Mouse (Mus musculus) hindbrain, postnatal 0 days (tissue): ENCODE results near the gene Krtap1-4. TPM values are rescaled to one million over a fixed set of nuclear protein-coding genes. Genes with fewer than 3 reads are reported as not detected.
"Not testable (repeated sequence)": the region's sequence is repeated elsewhere in the genome, so short reads cannot be mapped to it uniquely, and the experiment has no call there.

Source experiments
- ATAC-seq: fragments of 200-750 bp; cut with Nextera tagmentation; 2 replicates; pipeline ENCODE4 v1.8.0; 2017; ENCODE audit warnings: mild to moderate bottlenecking, moderate TSS enrichment, moderate library complexity
- DNase-seq: peaks from one replicate; pipeline ENCODE4 v3.0.0-alpha.2; 2015; ENCODE audit warnings: low spot score
- H3K27ac ChIP-seq: fragments of 300-500 bp; sonication (generic); 2 replicates; pipeline ENCODE4 v1.5.1; 2014; ENCODE audit warnings: mild to moderate bottlenecking
- H3K27me3 ChIP-seq: fragments of 300-500 bp; sonication (generic); 2 replicates; pipeline ENCODE4 v1.6.1; 2014; ENCODE audit warnings: low read length, mixed read lengths; ENCODE audit not compliant: insufficient read depth
- H3K36me3 ChIP-seq: fragments of 300-500 bp; sonication (generic); 2 replicates; pipeline ENCODE4 v1.6.1; 2014; ENCODE audit warnings: low read length, mixed read lengths; ENCODE audit not compliant: insufficient read depth
- H3K4me1 ChIP-seq: fragments of 300-500 bp; sonication (generic); 2 replicates; pipeline ENCODE4 v1.6.1; 2014; ENCODE audit warnings: antibody characterized with exemption, low read length, mixed read lengths; ENCODE audit not compliant: insufficient read depth
- H3K4me2 ChIP-seq: fragments of 300-500 bp; sonication (generic); 2 replicates; pipeline ENCODE4 v1.6.1; 2014; ENCODE audit warnings: low read depth, mild to moderate bottlenecking, low read length, moderate library complexity, mixed read lengths
- H3K4me3 ChIP-seq: fragments of 300-500 bp; sonication (generic); 2 replicates; pipeline ENCODE4 v1.5.1; 2014; ENCODE audit warnings: low read length
- H3K9ac ChIP-seq: fragments of 300-500 bp; sonication (generic); replicated peaks from 2 replicates; pipeline ENCODE4 v1.6.1; 2014; ENCODE audit warnings: mild to moderate bottlenecking, low read length, moderate library complexity, mixed read lengths
- H3K9me3 ChIP-seq: fragments of 300-500 bp; sonication (generic); 2 replicates; pipeline ENCODE4 v1.6.1; 2016; ENCODE audit warnings: low read length, mixed read lengths
- CTCF ChIP-seq: IDR thresholded peaks from 2 replicates; pipeline ENCODE4 v1.5.1; 2016; ENCODE audit warnings: antibody characterized with exemption, control low read depth, low read depth
- WGBS: fragments of 180-500 bp; shearing (Covaris S2); extraction: QIAGEN DNeasy Blood & Tissue Kit; methylation state at CpG from one replicate; pipeline ENCODE4 v1.1.7; 2014; 5-methylcytosine and 5-hydroxymethylcytosine counted together
- polyA plus RNA-seq: library from polyadenylated mRNA; unstranded; fragments of >200 nt; fragmentation: Nextera tagmentation; extraction: Ambion mirVana; gene quantifications from 2 replicates; pipeline ENCODE4 v1.2.1, GENCODE M21; 2015
- total RNA-seq: library from RNA; depleted of rRNA; stranded (reverse); fragments of >200 nt; gene quantifications from 2 replicates; pipeline ENCODE4 v1.2.3, GENCODE M21; 2014; rRNA removed

The Krtap1-4 gene
- total RNA-seq (not detected in 2 replicates), polyA plus RNA-seq (not detected in 2 replicates)

GRCm38 (mm10) chr11:99583245-99583704 is at the start of gene Krtap1-4:
Gene Krtap1-4 (minus strand): TSS chr11:99583654.
- H3K27ac ChIP-seq: no peak within 1 kb of the TSS
- no peak within 1 kb of the TSS for H3K9ac ChIP-seq
- H3K27me3 ChIP-seq: no peaks in the 10 kb centered on the region
- no peaks in the 10 kb centered on the region for H3K36me3 ChIP-seq
- ATAC-seq: no peak
- H3K4me1 ChIP-seq: no peaks in the 10 kb centered on the region
- no peak within 1 kb of the TSS for H3K4me2 ChIP-seq
- H3K4me3 ChIP-seq: no peak within 1 kb of the TSS
- no peak for DNase-seq
- no peaks in the 10 kb centered on the region for H3K9me3 ChIP-seq
- no peak for TF ChIP-seq CTCF
- WGBS: 69% methylated on average over 5 of the region's 5 CpGs

- TF ChIP-seq CTCF: no peak
- ATAC-seq (no peak), DNase-seq (no peak)
- Histone ChIP-seq H3K9ac (no peak overlapping the region), H3K4me2 (no peak overlapping the region), H3K27me3 (no peaks in the 10 kb centered on the region), H3K27ac (no peak overlapping the region), H3K4me1 (no peaks in the 10 kb centered on the region), H3K9me3 (no peaks in the 10 kb centered on the region), H3K4me3 (no peak overlapping the region), H3K36me3 (no peaks in the 10 kb centered on the region)
- 80% methylated on average over 3 of the region's 3 CpGs for WGBS
Measured at GRCm38 (mm10) chr11:99630890-99631289, 47.4 kb upstream of the Krtap1-4 start.

GRCm38 (mm10) chr11:99628138-99628537 is 44.7 kb upstream of the Krtap1-4 start, which contains the start of gene Krtap4-1:
Gene Krtap4-1 (minus strand): TSS chr11:99628238.
- Histone ChIP-seq H3K4me2 (no peak within 1 kb of the TSS), H3K27me3 (no peaks in the 10 kb centered on the region), H3K9me3 (no peaks in the 10 kb centered on the region), H3K4me1 (no peaks in the 10 kb centered on the region), H3K36me3 (no peaks in the 10 kb centered on the region), H3K4me3 (no peak within 1 kb of the TSS), H3K27ac (no peak within 1 kb of the TSS), H3K9ac (no peak within 1 kb of the TSS)
- 86% methylated on average over 4 of the region's 4 CpGs for WGBS
- DNase-seq (no peak), ATAC-seq (no peak)
- no peak for TF ChIP-seq CTCF

- H3K9ac ChIP-seq: no peak within 1 kb of the TSS
- no peak for TF ChIP-seq CTCF
- no peak within 1 kb of the TSS for H3K4me2 ChIP-seq
- WGBS: 89% methylated on average over 2 of the region's 2 CpGs
- no peaks in the 10 kb centered on the region for H3K9me3 ChIP-seq
- no peak within 1 kb of the TSS for H3K27ac ChIP-seq
- ATAC-seq (no peak), DNase-seq (no peak)
- no peak within 1 kb of the TSS for H3K4me3 ChIP-seq
- H3K27me3 ChIP-seq: no peaks in the 10 kb centered on the region
- H3K36me3 ChIP-seq: no peaks in the 10 kb centered on the region
- no peaks in the 10 kb centered on the region for H3K4me1 ChIP-seq
Measured at GRCm38 (mm10) chr11:99620335-99620734, 36.9 kb upstream of the Krtap1-4 start, which contains the start of gene Gm11562. Gene Gm11562 (minus strand): TSS chr11:99620435.

GRCm38 (mm10) chr11:99614796-99615363 is 31.4 kb upstream of the Krtap1-4 start, which contains the start of gene Krtap2-4:
Gene Krtap2-4 (minus strand): TSS chr11:99614846.
- Histone ChIP-seq H3K4me3 (no peak within 1 kb of the TSS), H3K27ac (no peak within 1 kb of the TSS), H3K36me3 (no peaks in the 10 kb centered on the region), H3K9ac (no peak within 1 kb of the TSS), H3K4me1 (no peaks in the 10 kb centered on the region), H3K27me3 (no peaks in the 10 kb centered on the region), H3K9me3 (no peaks in the 10 kb centered on the region), H3K4me2 (no peak within 1 kb of the TSS)
- DNase-seq: peak; percentile 2
- WGBS: 58% methylated on average over 3 of the region's 3 CpGs
- peak; percentile 21; the same call in 1 of the 2 replicates for ATAC-seq
- TF ChIP-seq CTCF: no peak

GRCm38 (mm10) chr11:99610089-99610488 is 26.6 kb upstream of the Krtap1-4 start, which contains the start of gene Gm11937:
Gene Gm11937 (minus strand): TSS chr11:99610189.
- 72% methylated on average over 1 of the region's 2 CpGs for WGBS
- not testable (repeated sequence) for H3K27me3 ChIP-seq, H3K36me3 ChIP-seq, H3K27ac ChIP-seq, H3K9ac ChIP-seq, H3K4me2 ChIP-seq, H3K9me3 ChIP-seq, DNase-seq, H3K4me3 ChIP-seq, H3K4me1 ChIP-seq, ATAC-seq

- ATAC-seq (no peak), DNase-seq (no peak)
- Histone ChIP-seq H3K9me3 (no peaks in the 10 kb centered on the region), H3K27me3 (no peaks in the 10 kb centered on the region), H3K27ac (no peak overlapping the region), H3K4me2 (no peak overlapping the region), H3K36me3 (no peaks in the 10 kb centered on the region), H3K4me3 (no peak overlapping the region), H3K4me1 (no peaks in the 10 kb centered on the region), H3K9ac (no peak overlapping the region)
- TF ChIP-seq CTCF: no peak
- WGBS: 60% methylated on average over 1 of the region's 1 CpGs
Measured at GRCm38 (mm10) chr11:99609126-99609525, 25.7 kb upstream of the Krtap1-4 start.

- not testable (repeated sequence) for H3K9ac ChIP-seq, H3K36me3 ChIP-seq, H3K4me1 ChIP-seq, H3K9me3 ChIP-seq, H3K27me3 ChIP-seq, ATAC-seq, H3K4me3 ChIP-seq, H3K4me2 ChIP-seq, DNase-seq, H3K27ac ChIP-seq
- 76% methylated on average over 1 of the region's 1 CpGs for WGBS
Measured at GRCm38 (mm10) chr11:99603208-99603607, 19.8 kb upstream of the Krtap1-4 start, which contains the start of gene Gm11938. Gene Gm11938 (minus strand): TSS chr11:99603308.

- H3K9ac ChIP-seq, ATAC-seq, H3K4me1 ChIP-seq, H3K27ac ChIP-seq, H3K4me3 ChIP-seq, DNase-seq, H3K36me3 ChIP-seq, H3K4me2 ChIP-seq, H3K9me3 ChIP-seq, H3K27me3 ChIP-seq: not testable (repeated sequence)
- 79% methylated on average over 6 of the region's 6 CpGs for WGBS
Measured at GRCm38 (mm10) chr11:99597742-99598141, 14.3 kb upstream of the Krtap1-4 start, which contains the start of gene Krtap9-3. Gene Krtap9-3 (minus strand): TSS chr11:99598105.
